Mouse (Mus musculus): ENCODE data around the gene Arfip1.

The Arfip1 gene

GRCm38 (mm10) chr3:84449015-84449414, 133.4 kb downstream of the Arfip1 start:
- no peak for DNase-seq

GRCm38 (mm10) chr3:84447803-84448202, 134.6 kb downstream of the Arfip1 start:
- no peak for DNase-seq
